Comparison of ENCODE assay signal across 9 mouse cellular contexts in the genomic region with DNA sequence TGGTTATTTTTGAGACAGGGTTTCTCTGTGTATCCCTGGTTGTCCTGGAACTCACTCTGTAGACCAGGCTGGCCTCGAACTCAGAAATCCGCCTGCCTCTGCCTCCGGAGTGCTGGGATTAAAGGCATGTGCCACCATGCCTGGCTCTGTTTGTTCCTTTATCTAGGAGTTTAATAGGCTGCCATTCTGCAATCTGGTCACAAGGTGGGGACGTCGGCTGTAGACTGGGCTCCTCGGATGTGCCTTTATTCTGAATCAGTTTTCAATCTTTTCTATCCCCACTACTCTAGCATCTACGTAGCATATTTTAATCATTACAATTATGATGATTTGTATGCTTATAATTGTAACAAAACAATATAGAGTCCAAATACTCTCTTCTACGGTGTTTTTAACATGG. TPM values are rescaled to one million over a fixed set of nuclear protein-coding genes. Genes with fewer than 3 reads are reported as not detected.
DNase-seq lines count a peak whose midpoint lies in the region; ATAC-seq and TF ChIP-seq lines count a peak whose summit lies in the region.
"Not testable (repeated sequence)": the region's sequence is repeated elsewhere in the genome, so short reads cannot be mapped to it uniquely, and the experiment has no call there.
"Had no signal": no experiment of that assay in that cellular context is flagged by ENCODE, and none has a peak within 500 bp of the region (broad histone marks: within the 10 kb centered on the region; RNA-seq: fewer than 3 reads in every experiment).

No protein-coding gene starts in this region.

- not testable (repeated sequence) for H3K27me3 ChIP-seq in ES-Bruce4 (ENCODE audit: control insufficient read depth, insufficient read depth, low read length, poor library complexity, severe bottlenecking); embryonic facial prominence, embryonic 14.5 days (replicated peaks; ENCODE audit: control insufficient read depth, insufficient read depth, low read length); kidney, embryonic 14.5 days (ENCODE audit: control insufficient read depth, insufficient read depth, low read length); limb, embryonic 13.5 days; splenic B cell, adult 2 months (ENCODE audit: control insufficient read depth, insufficient read depth, low read length, poor library complexity, severe bottlenecking)

- not testable (repeated sequence) for H3K27ac ChIP-seq in ES-Bruce4 (ENCODE audit: insufficient read depth, low read length); bone marrow, adult 2 months (ENCODE audit: control insufficient read depth, insufficient read depth, low read depth, low read length, poor library complexity); embryonic facial prominence, embryonic 14.5 days (replicated peaks; ENCODE audit: low read depth, low read length); kidney, embryonic 14.5 days (ENCODE audit: low read depth, low read length); limb, embryonic 13.5 days

- 29% methylated on average over 8 of the region's 8 CpGs for WGBS in bone marrow, adult 2 months
- 40% methylated on average over 8 of the region's 8 CpGs for WGBS in embryonic facial prominence, embryonic 14.5 days
- WGBS in kidney, embryonic 14.5 days: 43% methylated on average over 8 of the region's 8 CpGs
- WGBS in limb, embryonic 13.5 days: 41% methylated on average over 8 of the region's 8 CpGs

- not testable (repeated sequence) for H3K4me3 ChIP-seq in ES-Bruce4 (ENCODE audit: low read depth, low read length); bone marrow, adult 2 months (replicated peaks; ENCODE audit: control insufficient read depth, low read depth, low read length); embryonic facial prominence, embryonic 14.5 days (ENCODE audit: low read depth, low read length); kidney, embryonic 14.5 days (ENCODE audit: low read length); limb, embryonic 13.5 days

- peak; percentile 68 for TF ChIP-seq CTCF in ES-Bruce4 (IDR thresholded peaks at IDR 0.05; ENCODE audit: low read depth, low read length)
- peak; percentile 48 for TF ChIP-seq CTCF in bone marrow, adult 2 months (IDR thresholded peaks at IDR 0.05; ENCODE audit: control insufficient read depth, insufficient read depth, low read length)

- not testable (repeated sequence) for H3K9ac ChIP-seq in ES-Bruce4 (ENCODE audit: low read depth, poor library complexity, severe bottlenecking); embryonic facial prominence, embryonic 14.5 days (ENCODE audit: low read depth, low read length); kidney, embryonic 14.5 days (ENCODE audit: low read depth, low read length); limb, embryonic 13.5 days

- H3K4me1 ChIP-seq in ES-Bruce4 (ENCODE audit: control insufficient read depth, insufficient read depth, low read length); bone marrow, adult 2 months (ENCODE audit: control insufficient read depth, insufficient read depth, low read length); embryonic facial prominence, embryonic 14.5 days (ENCODE audit: control insufficient read depth, insufficient read depth, low read length); kidney, embryonic 14.5 days (ENCODE audit: control insufficient read depth, insufficient read depth, low read length); limb, embryonic 13.5 days: not testable (repeated sequence)

- ATAC-seq in embryonic facial prominence, embryonic 14.5 days (ENCODE audit: low read depth): peak; percentile 30; the same call in 1 of the 2 replicates
- peak; percentile 83 for ATAC-seq in kidney, embryonic 14.5 days (ENCODE audit: low FRiP score, low TSS enrichment)
- peak; percentile 64; the same call in 1 of the 2 replicates for ATAC-seq in limb, embryonic 13.5 days (ENCODE audit: low FRiP score, low read depth)
- peak; percentile 96 for ATAC-seq in megakaryocyte-erythroid progenitor cell, adult 5-6 weeks (replicated peaks; ENCODE audit: low FRiP score, low TSS enrichment, poor library complexity, severe bottlenecking)

- H3K36me3 ChIP-seq in ES-Bruce4 (ENCODE audit: control insufficient read depth, insufficient read depth, low read length, poor library complexity, severe bottlenecking); embryonic facial prominence, embryonic 14.5 days (ENCODE audit: control insufficient read depth, insufficient read depth, low read length); kidney, embryonic 14.5 days (ENCODE audit: control insufficient read depth, insufficient read depth, low read length); limb, embryonic 13.5 days; splenic B cell, adult 2 months (ENCODE audit: control insufficient read depth, insufficient read depth, low read length, poor library complexity, severe bottlenecking): not testable (repeated sequence)

- not testable (repeated sequence) for TF ChIP-seq EP300 in ES-Bruce4 (IDR thresholded peaks at IDR 0.05; ENCODE audit: insufficient read depth, low read depth, low read length)

- TF ChIP-seq POLR2A in ES-Bruce4 (IDR thresholded peaks at IDR 0.05; ENCODE audit: insufficient read depth, low read length); bone marrow, adult 2 months (IDR thresholded peaks at IDR 0.05; ENCODE audit: borderline replicate concordance, control insufficient read depth, low read depth, low read length): not testable (repeated sequence)

- DNase-seq in embryonic facial prominence, embryonic 14.5 days (ENCODE audit: low spot score): peak; percentile 53
- peak; percentile 53 for DNase-seq in heart, postnatal 4 days
- peak; percentile 29 for DNase-seq in splenic B cell, adult 2 months (ENCODE audit: low read depth, low spot score)

- H3K4me2 ChIP-seq in embryonic facial prominence, embryonic 14.5 days (ENCODE audit: low read depth, low read length); kidney, embryonic 14.5 days (replicated peaks; ENCODE audit: low read depth, low read length); limb, embryonic 13.5 days (replicated peaks): not testable (repeated sequence)

- not testable (repeated sequence) for H3K9me3 ChIP-seq in ES-Bruce4 (replicated peaks; ENCODE audit: control insufficient read depth, insufficient read depth, low read length, poor library complexity, severe bottlenecking); embryonic facial prominence, embryonic 14.5 days (ENCODE audit: control insufficient read depth, low read length); kidney, embryonic 14.5 days (ENCODE audit: control insufficient read depth, low read length); limb, embryonic 13.5 days

RNA-seq across cellular contexts. Expression of gene Pkp2, which starts 11.1 kb away (rescaled TPM):
- polyA plus RNA-seq in ES-Bruce4 (2011; ENCODE audit: insufficient read depth, insufficient read length, low read depth, missing spikeins): 55.2 and 61.1 TPM in 2 replicates
- 2.7 TPM in 1 of 2 replicates, not detected in the other for polyA plus RNA-seq in bone marrow, adult 2 months (2011; ENCODE audit: insufficient read depth, insufficient read length, low replicate concordance, missing spikeins)
- polyA plus RNA-seq in embryonic facial prominence, embryonic 14.5 days (2014; fragmentation: Nextera tagmentation; extraction: Ambion mirVana): 3.7 and 4.6 TPM in 2 replicates
- total RNA-seq in heart, postnatal 4 days (2021): 100 to 1,000 TPM; 160 to 171 TPM
- polyA plus RNA-seq in kidney, embryonic 14.5 days (2014; fragmentation: Nextera tagmentation; extraction: Ambion mirVana): 6.2 and 10.1 TPM in 2 replicates
- 1.5 and 1.7 TPM in 2 replicates for polyA plus RNA-seq in limb, embryonic 13.5 days (2015; fragmentation: Nextera tagmentation; extraction: Ambion mirVana)
- 1.2 TPM in 1 of 2 replicates, not detected in the other for total RNA-seq in megakaryocyte-erythroid progenitor cell, adult 5-6 weeks (2014; fragmentation: Nextera tagmentation)
- 1.1 TPM in 1 of 2 replicates, not detected in the other for total RNA-seq in megakaryocyte-erythroid progenitor cell, adult 5-6 weeks (2017)
- polyA plus RNA-seq: erythroblast, embryonic 14.5 days had no signal

Comparison
In these comparisons a context has a peak if more than half of its experiments do, and no peak if none do; other contexts are left out.
1. ATAC-seq: peak in every context shown above with its lines; median percentile 96 in megakaryocyte-erythroid progenitor cell, adult 5-6 weeks; 83 in kidney, embryonic 14.5 days; 64 in limb, embryonic 13.5 days; 30 in embryonic facial prominence, embryonic 14.5 days.